Mouse (Mus musculus): ENCODE measurements at regions not wholly inside any gene's neighbourhood (a gene's known extent, or its start where the extent isn't known, plus 50 kb on each side); places are given as distances from the start of the nearest gene placed in this dataset.
A peak's percentile ranks its signal among the peaks of the same experiment; 100 is the strongest.

- Histone ChIP-seq H3K9ac (ENCODE audit: low read length) (no peak overlapping the region), H3K4me3 (ENCODE audit: low read depth, low read length) (no peak overlapping the region), H3K27me3 (ENCODE audit: control insufficient read depth, insufficient read depth, low read length) (no peaks in the 10 kb centered on the region), H3K4me2 (no peak overlapping the region), H3K4me1 (ENCODE audit: control insufficient read depth, insufficient read depth, low read length) (no peaks in the 10 kb centered on the region), H3K9me3 (ENCODE audit: control insufficient read depth, low read length) (peaks cover 3% of the 10 kb centered on the region; the same call in 1 of the 2 replicates), H3K27ac (ENCODE audit: low read depth, low read length) (no peak overlapping the region), H3K36me3 (ENCODE audit: control insufficient read depth, insufficient read depth, low read length) (no peaks in the 10 kb centered on the region)
- no peak for ATAC-seq (ENCODE audit: low FRiP score)
- DNase-seq (ENCODE audit: low spot score, missing footprints), result peak; percentile 21
- 85% methylated on average over 4 of the region's 4 CpGs for WGBS
These were observed 315.3 kb downstream of the Etnk1 start for GRCm38 (mm10) chr6:143482272-143482671.

- Histone ChIP-seq H3K4me3 (ENCODE audit: low read depth, low read length) (no peak overlapping the region), H3K9ac (ENCODE audit: low read length) (no peak overlapping the region), H3K27ac (ENCODE audit: low read depth, low read length) (no peak overlapping the region), H3K4me2 (no peak overlapping the region), H3K36me3 (ENCODE audit: control insufficient read depth, insufficient read depth, low read length) (no peaks in the 10 kb centered on the region), H3K9me3 (ENCODE audit: control insufficient read depth, low read length) (peaks cover 3% of the 10 kb centered on the region; the same call in 1 of the 2 replicates), H3K4me1 (ENCODE audit: control insufficient read depth, insufficient read depth, low read length) (no peaks in the 10 kb centered on the region), H3K27me3 (ENCODE audit: control insufficient read depth, insufficient read depth, low read length) (no peaks in the 10 kb centered on the region)
- DNase-seq (ENCODE audit: low spot score, missing footprints) (no peak), ATAC-seq (ENCODE audit: low FRiP score) (no peak)
- WGBS, result 91% methylated on average over 6 of the region's 6 CpGs
These were observed 315.8 kb downstream of the Etnk1 start for GRCm38 (mm10) chr6:143482868-143483267.

- no peak overlapping the region for H3K27ac ChIP-seq (ENCODE audit: low read depth, low read length)
- DNase-seq (ENCODE audit: low spot score, missing footprints) (peak; percentile 14), ATAC-seq (ENCODE audit: low FRiP score) (no peak)
- peaks cover 3% of the 10 kb centered on the region; the same call in 1 of the 2 replicates for H3K9me3 ChIP-seq (ENCODE audit: control insufficient read depth, low read length)
- H3K27me3 ChIP-seq (ENCODE audit: control insufficient read depth, insufficient read depth, low read length), result no peaks in the 10 kb centered on the region
- no peak overlapping the region for H3K4me3 ChIP-seq (ENCODE audit: low read depth, low read length)
- WGBS, result 93% methylated on average over 6 of the region's 6 CpGs
- no peak overlapping the region for H3K4me2 ChIP-seq
- H3K9ac ChIP-seq (ENCODE audit: low read length), result no peak overlapping the region
- no peaks in the 10 kb centered on the region for H3K36me3 ChIP-seq (ENCODE audit: control insufficient read depth, insufficient read depth, low read length)
- H3K4me1 ChIP-seq (ENCODE audit: control insufficient read depth, insufficient read depth, low read length), result no peaks in the 10 kb centered on the region
These were observed 317.9 kb downstream of the Etnk1 start for GRCm38 (mm10) chr6:143484941-143485340.

- 87% methylated on average over 10 of the region's 10 CpGs for WGBS
- no peak overlapping the region for H3K4me2 ChIP-seq
- no peak overlapping the region for H3K9ac ChIP-seq (ENCODE audit: low read length)
- ATAC-seq (ENCODE audit: low FRiP score) (no peak), DNase-seq (ENCODE audit: low spot score, missing footprints) (peak; percentile 21)
- H3K4me3 ChIP-seq (ENCODE audit: low read depth, low read length), result no peak overlapping the region
- no peaks in the 10 kb centered on the region for H3K36me3 ChIP-seq (ENCODE audit: control insufficient read depth, insufficient read depth, low read length)
- H3K27ac ChIP-seq (ENCODE audit: low read depth, low read length), result no peak overlapping the region
- peaks cover 3% of the 10 kb centered on the region; the same call in 1 of the 2 replicates for H3K9me3 ChIP-seq (ENCODE audit: control insufficient read depth, low read length)
- no peaks in the 10 kb centered on the region for H3K27me3 ChIP-seq (ENCODE audit: control insufficient read depth, insufficient read depth, low read length)
- H3K4me1 ChIP-seq (ENCODE audit: control insufficient read depth, insufficient read depth, low read length), result no peaks in the 10 kb centered on the region
These were observed 320.0 kb downstream of the Etnk1 start for GRCm38 (mm10) chr6:143487003-143487402.

GRCm38 (mm10) chr6:143490019-143490418 is 323.0 kb downstream of the Etnk1 start:
- Histone ChIP-seq H3K27me3 (ENCODE audit: control insufficient read depth, insufficient read depth, low read length) (no peaks in the 10 kb centered on the region), H3K4me1 (ENCODE audit: control insufficient read depth, insufficient read depth, low read length) (no peaks in the 10 kb centered on the region), H3K4me3 (ENCODE audit: low read depth, low read length) (no peak overlapping the region), H3K27ac (ENCODE audit: low read depth, low read length) (no peak overlapping the region), H3K9me3 (ENCODE audit: control insufficient read depth, low read length) (no peaks in the 10 kb centered on the region), H3K4me2 (no peak overlapping the region), H3K9ac (ENCODE audit: low read length) (no peak overlapping the region), H3K36me3 (ENCODE audit: control insufficient read depth, insufficient read depth, low read length) (no peaks in the 10 kb centered on the region)
- no peak for ATAC-seq (ENCODE audit: low FRiP score)
- WGBS, result 96% methylated on average over 6 of the region's 6 CpGs
- peak; percentile 66 for DNase-seq (ENCODE audit: low spot score, missing footprints)

GRCm38 (mm10) chr6:143491380-143491779 is 324.4 kb downstream of the Etnk1 start:
- no peaks in the 10 kb centered on the region for H3K27me3 ChIP-seq (ENCODE audit: control insufficient read depth, insufficient read depth, low read length)
- 94% methylated on average over 5 of the region's 5 CpGs for WGBS
- no peaks in the 10 kb centered on the region for H3K4me1 ChIP-seq (ENCODE audit: control insufficient read depth, insufficient read depth, low read length)
- H3K9me3 ChIP-seq (ENCODE audit: control insufficient read depth, low read length), result no peaks in the 10 kb centered on the region
- no peak overlapping the region for H3K4me2 ChIP-seq
- no peak for DNase-seq (ENCODE audit: low spot score, missing footprints)
- no peaks in the 10 kb centered on the region for H3K36me3 ChIP-seq (ENCODE audit: control insufficient read depth, insufficient read depth, low read length)
- H3K27ac ChIP-seq (ENCODE audit: low read depth, low read length), result no peak overlapping the region
- H3K4me3 ChIP-seq (ENCODE audit: low read depth, low read length), result no peak overlapping the region
- no peak for ATAC-seq (ENCODE audit: low FRiP score)
- H3K9ac ChIP-seq (ENCODE audit: low read length), result no peak overlapping the region

- Histone ChIP-seq H3K4me1 (ENCODE audit: control insufficient read depth, insufficient read depth, low read length) (no peaks in the 10 kb centered on the region), H3K36me3 (ENCODE audit: control insufficient read depth, insufficient read depth, low read length) (no peaks in the 10 kb centered on the region), H3K4me3 (ENCODE audit: low read depth, low read length) (no peak overlapping the region), H3K9ac (ENCODE audit: low read length) (no peak overlapping the region), H3K27me3 (ENCODE audit: control insufficient read depth, insufficient read depth, low read length) (no peaks in the 10 kb centered on the region), H3K9me3 (ENCODE audit: control insufficient read depth, low read length) (no peaks in the 10 kb centered on the region), H3K27ac (ENCODE audit: low read depth, low read length) (no peak overlapping the region), H3K4me2 (no peak overlapping the region)
- DNase-seq (ENCODE audit: low spot score, missing footprints) (no peak), ATAC-seq (ENCODE audit: low FRiP score) (no peak)
- 88% methylated on average over 3 of the region's 3 CpGs for WGBS
These were observed 326.5 kb downstream of the Etnk1 start for GRCm38 (mm10) chr6:143493543-143493942.

- WGBS, result 90% methylated on average over 11 of the region's 11 CpGs
- no peaks in the 10 kb centered on the region for H3K4me1 ChIP-seq (ENCODE audit: control insufficient read depth, insufficient read depth, low read length)
- no peaks in the 10 kb centered on the region for H3K9me3 ChIP-seq (ENCODE audit: control insufficient read depth, low read length)
- H3K27ac ChIP-seq (ENCODE audit: low read depth, low read length), result no peak overlapping the region
- H3K9ac ChIP-seq (ENCODE audit: low read length), result no peak overlapping the region
- H3K4me2 ChIP-seq, result no peak overlapping the region
- DNase-seq (ENCODE audit: low spot score, missing footprints) (no peak), ATAC-seq (ENCODE audit: low FRiP score) (no peak)
- H3K27me3 ChIP-seq (ENCODE audit: control insufficient read depth, insufficient read depth, low read length), result no peaks in the 10 kb centered on the region
- H3K36me3 ChIP-seq (ENCODE audit: control insufficient read depth, insufficient read depth, low read length), result no peaks in the 10 kb centered on the region
- no peak overlapping the region for H3K4me3 ChIP-seq (ENCODE audit: low read depth, low read length)
These were observed 327.3 kb downstream of the Etnk1 start for GRCm38 (mm10) chr6:143494341-143494740.

- no peak overlapping the region for H3K27ac ChIP-seq (ENCODE audit: low read depth, low read length)
- no peaks in the 10 kb centered on the region for H3K27me3 ChIP-seq (ENCODE audit: control insufficient read depth, insufficient read depth, low read length)
- 80% methylated on average over 7 of the region's 7 CpGs for WGBS
- no peaks in the 10 kb centered on the region for H3K9me3 ChIP-seq (ENCODE audit: control insufficient read depth, low read length)
- DNase-seq (ENCODE audit: low spot score, missing footprints), result no peak
- no peaks in the 10 kb centered on the region for H3K36me3 ChIP-seq (ENCODE audit: control insufficient read depth, insufficient read depth, low read length)
- no peak overlapping the region for H3K4me3 ChIP-seq (ENCODE audit: low read depth, low read length)
- no peak overlapping the region for H3K9ac ChIP-seq (ENCODE audit: low read length)
- no peaks in the 10 kb centered on the region for H3K4me1 ChIP-seq (ENCODE audit: control insufficient read depth, insufficient read depth, low read length)
- no peak for ATAC-seq (ENCODE audit: low FRiP score)
- no peak overlapping the region for H3K4me2 ChIP-seq
These were observed 327.9 kb downstream of the Etnk1 start for GRCm38 (mm10) chr6:143494886-143495285.

GRCm38 (mm10) chr6:143498764-143499163 is 331.7 kb downstream of the Etnk1 start:
- no peaks in the 10 kb centered on the region for H3K27me3 ChIP-seq (ENCODE audit: control insufficient read depth, insufficient read depth, low read length)
- no peaks in the 10 kb centered on the region for H3K36me3 ChIP-seq (ENCODE audit: control insufficient read depth, insufficient read depth, low read length)
- no peaks in the 10 kb centered on the region for H3K9me3 ChIP-seq (ENCODE audit: control insufficient read depth, low read length)
- no peaks in the 10 kb centered on the region for H3K4me1 ChIP-seq (ENCODE audit: control insufficient read depth, insufficient read depth, low read length)
- H3K4me2 ChIP-seq, result no peak overlapping the region
- no peak overlapping the region for H3K4me3 ChIP-seq (ENCODE audit: low read depth, low read length)
- WGBS, result 87% methylated on average over 14 of the region's 14 CpGs
- H3K9ac ChIP-seq (ENCODE audit: low read length), result no peak overlapping the region
- ATAC-seq (ENCODE audit: low FRiP score) (no peak), DNase-seq (ENCODE audit: low spot score, missing footprints) (no peak)
- H3K27ac ChIP-seq (ENCODE audit: low read depth, low read length), result no peak overlapping the region

All from midbrain, embryonic 11.5 days (tissue).